Mouse (Mus musculus) kidney, adult 8-10 months (tissue): ENCODE data around the gene Sdsl.

ENCODE experiments used
- DNase-seq, 2 experiments: peaks; one replicate each; pipeline ENCODE4 v3.0.0; 2022

Gene Sdsl

DNA sequence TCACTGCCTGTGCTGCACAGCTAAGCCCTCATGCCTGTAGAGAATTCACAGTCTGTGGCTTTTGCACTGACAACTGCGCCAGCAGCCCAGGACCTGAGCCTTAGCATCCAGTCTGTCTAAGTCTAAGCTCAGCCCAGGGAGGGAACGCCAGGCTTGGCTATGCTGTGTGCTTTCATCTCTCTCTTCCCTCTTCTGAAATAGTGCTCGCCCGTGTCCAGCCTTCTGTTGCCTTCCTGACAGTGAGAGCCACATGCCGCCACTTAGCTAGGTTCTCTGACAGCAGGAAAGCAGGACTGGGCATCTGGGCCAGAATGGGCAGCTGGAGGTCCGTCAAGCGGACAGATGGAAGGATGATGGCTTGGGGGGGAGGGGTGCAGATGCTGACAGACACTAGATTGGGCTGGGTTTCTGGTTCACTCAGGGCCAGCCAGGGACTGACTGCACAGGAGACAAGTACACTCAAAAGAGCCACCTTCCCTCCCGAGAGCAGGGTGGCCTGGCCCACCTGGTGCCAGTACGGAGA lies 21.3 kb upstream of the Sdsl start:
- DNase-seq: no peak

GRCm38 (mm10) chr5:120493440-120493839 lies 20.8 kb upstream of the Sdsl start:
- DNase-seq: no peak

DNA sequence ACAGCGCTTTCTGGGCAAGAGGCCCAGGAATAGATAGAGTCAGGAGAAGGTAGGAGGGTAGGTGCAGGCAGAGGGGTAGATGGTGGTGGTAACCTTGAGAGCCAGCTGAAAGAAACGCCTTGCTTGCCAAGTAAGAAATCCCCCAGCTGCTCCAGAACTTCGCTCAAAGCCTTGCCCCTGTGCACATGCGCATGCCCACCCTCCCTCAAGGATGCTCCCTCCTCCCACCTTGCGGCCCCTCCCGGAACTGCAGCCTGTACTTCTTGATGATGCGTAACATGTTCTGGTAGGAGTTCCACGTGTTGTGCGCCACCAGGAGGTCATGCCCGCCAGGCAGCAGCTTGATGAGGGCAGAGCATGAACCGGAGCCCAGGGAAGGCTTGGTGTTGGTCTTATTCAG lies 19.8 kb upstream of the Sdsl start:
- peak in 1 of 2 experiments; percentile 54 for DNase-seq

DNA sequence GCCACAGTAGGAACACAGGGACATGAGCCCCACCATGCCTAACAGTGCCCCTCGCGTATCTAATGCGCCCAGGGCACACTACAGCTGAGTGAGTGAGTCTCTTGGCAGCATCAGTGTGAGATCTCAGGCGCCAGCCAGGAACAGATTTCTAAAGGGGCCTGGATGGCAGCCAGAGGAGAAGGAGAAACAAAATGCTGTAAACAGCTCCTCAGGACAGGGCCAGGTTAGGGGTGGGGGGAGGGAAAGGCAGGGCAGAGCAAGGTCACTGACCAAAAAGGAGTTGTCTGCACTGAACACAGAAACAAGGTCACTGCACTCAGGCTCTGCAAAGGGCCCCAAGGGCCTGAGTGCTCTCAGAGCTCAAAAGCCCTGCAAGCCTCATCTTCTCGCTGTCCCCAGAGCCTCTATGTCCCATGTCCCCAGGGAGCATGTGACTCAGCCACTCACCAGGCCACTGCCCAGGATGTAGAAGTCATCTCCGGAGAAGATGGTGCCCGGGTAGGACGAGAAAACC lies 18.1 kb upstream of the Sdsl start:
- peak; percentile 72 to 82 for DNase-seq

DNA sequence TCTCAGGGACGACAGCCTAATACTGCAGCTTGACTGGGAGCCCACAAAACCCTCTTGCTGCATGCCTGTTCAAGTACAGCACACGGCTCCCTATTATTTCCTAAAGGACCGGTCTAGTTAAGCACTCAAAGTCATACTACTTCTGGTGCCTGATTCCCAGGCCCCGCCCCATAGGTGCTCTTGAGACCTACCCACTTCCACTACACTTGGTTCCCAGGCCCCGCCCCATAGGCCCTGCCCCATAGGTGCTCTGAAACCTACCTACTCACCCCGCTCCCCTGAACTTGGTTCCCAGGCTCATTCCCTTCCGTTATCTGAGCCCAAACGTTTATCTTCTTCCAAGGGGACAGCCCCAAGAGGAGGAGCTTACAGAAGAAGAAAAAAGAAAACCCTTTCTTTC lies 15.2 kb upstream of the Sdsl start:
- no peak for DNase-seq

- no peak for DNase-seq
These were observed 10.8 kb upstream of the Sdsl start for GRCm38 (mm10) chr5:120483399-120483798.

DNA sequence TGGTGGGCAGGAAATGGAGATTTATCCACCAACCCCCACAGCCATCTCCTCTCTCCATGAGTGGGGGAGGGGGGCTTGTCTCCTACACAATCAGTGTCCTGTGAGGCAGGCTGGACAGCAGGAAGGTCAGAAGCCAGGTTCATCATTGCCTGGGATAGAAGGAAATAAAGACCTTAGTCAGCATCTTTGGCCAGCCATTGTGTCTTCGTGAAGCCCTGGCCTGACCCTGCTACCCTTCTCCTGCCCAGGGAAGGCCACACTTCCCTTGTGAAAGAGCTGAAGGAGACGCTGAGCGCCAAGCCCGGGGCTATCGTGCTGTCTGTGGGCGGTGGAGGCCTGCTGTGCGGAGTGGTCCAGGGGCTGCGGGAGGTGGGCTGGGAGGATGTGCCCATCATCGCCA lies 8.6 kb upstream of the Sdsl start:
- DNase-seq: no peak

DNA sequence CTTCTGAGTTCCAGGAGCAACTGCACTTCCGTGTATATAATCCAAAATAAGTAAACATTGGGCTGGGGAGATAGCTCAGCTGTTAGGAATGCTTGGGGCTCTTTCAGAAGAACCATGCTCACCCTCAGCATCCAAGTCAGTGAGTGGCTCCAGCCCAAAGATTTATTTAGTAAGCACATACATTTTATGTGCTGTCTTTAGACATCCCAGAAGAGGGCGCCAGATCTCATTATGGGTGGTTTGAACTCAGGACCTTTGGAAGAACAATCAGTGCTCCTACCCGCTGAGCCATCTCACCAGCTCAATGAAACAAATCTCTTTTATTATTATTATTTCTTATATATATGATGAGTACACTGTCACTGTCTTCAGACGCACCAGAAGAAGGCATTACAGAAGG lies 6.9 kb upstream of the Sdsl start:
- DNase-seq: no peak

DNA sequence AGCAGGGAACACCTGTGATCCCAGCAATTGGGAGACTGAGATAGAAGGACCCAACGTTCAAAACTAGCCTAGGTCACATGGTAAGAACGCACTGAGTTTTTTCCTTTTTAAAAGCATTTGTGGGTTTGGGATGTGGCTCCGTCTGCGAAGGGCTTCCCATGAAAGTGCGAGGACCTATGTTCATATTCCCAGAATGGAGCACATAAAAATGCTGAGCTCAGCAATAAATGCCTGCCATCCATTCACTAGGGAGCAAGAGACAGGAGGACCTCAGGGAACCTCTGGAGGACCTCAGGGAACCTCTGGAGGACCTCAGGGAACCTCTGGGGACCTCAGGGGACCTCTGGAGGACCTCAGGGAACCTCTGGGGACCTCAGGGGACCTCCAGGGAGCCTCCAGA lies 5.4 kb upstream of the Sdsl start:
- no peak for DNase-seq

- no peak for DNase-seq
These were observed 3.7 kb upstream of the Sdsl start, which contains the start of gene Sds for GRCm38 (mm10) chr5:120476296-120476695. Sds (plus strand) TSS chr5:120476526.

DNA sequence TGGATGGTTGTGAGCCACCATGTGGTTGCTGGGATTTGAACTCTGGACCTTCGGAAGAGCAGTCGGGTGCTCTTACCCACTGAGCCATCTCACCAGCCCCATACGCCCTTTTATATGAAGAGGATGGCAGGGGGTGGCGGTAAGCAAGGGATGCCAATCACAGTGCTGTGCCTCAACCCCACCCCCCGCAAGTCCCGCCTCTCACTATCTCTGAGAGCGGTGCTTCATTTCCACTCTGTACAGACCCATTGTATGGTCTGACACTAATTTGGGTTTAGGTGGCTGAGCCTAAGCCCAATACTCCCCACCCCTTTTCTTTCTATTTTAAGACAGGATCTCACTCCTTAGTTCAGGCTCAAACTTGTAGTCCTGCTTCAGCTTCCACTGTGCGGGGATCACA lies 3.3 kb upstream of the Sdsl start:
- DNase-seq: no peak

GRCm38 (mm10) chr5:120473361-120473760 lies 751 bp upstream of the Sdsl start:
- DNase-seq: no peak

DNA sequence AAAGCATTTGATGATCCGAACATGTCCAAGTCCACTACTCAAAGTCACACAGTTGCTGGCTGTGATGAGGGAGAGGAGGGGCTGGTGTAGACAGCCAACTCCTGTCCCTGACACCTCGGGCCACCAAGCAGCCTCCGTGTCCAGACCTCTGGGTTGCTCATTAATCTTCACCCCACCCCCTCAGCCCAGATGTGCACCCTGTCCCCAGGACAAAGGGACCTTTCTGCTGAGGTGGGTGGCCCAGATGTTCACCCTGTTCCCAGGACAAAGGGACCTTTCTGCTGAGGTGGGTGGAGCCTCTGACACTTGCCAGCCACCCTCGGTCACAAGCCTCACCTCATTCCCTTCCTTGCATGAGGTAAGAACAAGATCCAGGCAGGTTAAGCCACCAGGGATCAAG lies 1.1 kb downstream of the Sdsl start:
- DNase-seq: peak in 1 of 2 experiments; percentile 45

- no peak for DNase-seq
These were observed 3.8 kb downstream of the Sdsl start for GRCm38 (mm10) chr5:120468830-120469229.

DNA sequence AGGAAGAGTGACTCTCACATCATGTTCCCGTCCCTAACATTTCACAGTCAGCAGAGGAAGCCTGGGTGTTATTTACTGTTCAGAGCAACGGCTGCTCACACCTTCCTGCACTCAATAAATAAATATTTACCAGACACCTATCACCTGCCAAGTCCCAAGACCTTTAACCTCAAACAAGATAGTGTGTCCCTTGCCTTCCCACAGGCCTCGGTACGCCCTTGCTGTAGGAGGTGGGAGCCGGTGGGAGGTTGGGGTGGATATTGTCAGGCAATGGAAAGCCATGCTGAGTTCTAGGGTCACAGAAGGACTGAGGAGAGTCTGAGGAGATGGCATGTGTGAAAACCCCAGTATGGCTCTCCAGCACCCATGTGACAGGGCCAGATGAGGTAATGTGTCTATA lies 4.3 kb downstream of the Sdsl start:
- no peak for DNase-seq

- DNase-seq: peak; percentile 65 to 71
These were observed 5.6 kb downstream of the Sdsl start for GRCm38 (mm10) chr5:120467026-120467425.

DNA sequence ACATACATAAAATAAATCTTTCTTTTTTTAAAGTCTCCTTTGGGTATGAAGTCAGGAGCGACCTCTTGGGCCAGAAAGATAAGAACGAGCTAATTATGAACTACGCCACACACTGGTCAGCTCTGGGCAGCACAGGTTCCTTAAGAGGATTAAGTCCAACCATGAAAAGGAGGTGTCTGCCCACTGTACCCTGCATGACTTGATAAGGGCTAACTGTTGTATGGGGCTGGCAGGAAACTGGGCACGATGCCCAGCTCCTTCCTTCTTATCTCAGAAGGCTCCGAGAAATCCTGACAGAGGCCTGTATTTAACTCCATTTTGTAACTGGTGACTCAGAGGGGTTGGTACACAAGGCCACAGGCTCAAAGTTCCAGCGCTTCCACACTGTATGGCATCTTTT lies 6.8 kb downstream of the Sdsl start:
- DNase-seq: no peak

GRCm38 (mm10) chr5:120465062-120465461 lies 7.5 kb downstream of the Sdsl start:
- peak in 1 of 2 experiments; percentile 56 for DNase-seq

DNA sequence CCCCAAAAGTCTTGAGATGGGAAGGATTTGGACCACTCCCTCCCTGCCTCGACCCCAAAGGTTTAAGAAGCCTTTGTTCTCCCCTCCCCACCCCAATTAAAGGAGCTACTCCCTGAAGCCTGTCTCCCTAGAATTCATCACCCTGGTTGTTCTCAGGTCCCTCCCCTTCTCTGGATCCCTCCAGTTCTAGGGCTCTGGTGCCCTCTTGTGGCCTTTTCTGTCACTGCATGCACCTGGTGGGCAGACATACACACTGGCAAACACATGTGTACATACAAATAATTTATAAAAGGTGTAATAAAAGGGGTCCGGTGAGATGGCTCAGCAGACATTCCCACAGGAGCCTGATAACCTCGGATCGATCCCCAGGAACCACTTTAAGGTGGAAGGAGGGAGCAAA lies 8.3 kb downstream of the Sdsl start:
- no peak for DNase-seq

- DNase-seq: no peak
These were observed 10.7 kb downstream of the Sdsl start for GRCm38 (mm10) chr5:120461902-120462301.

DNA sequence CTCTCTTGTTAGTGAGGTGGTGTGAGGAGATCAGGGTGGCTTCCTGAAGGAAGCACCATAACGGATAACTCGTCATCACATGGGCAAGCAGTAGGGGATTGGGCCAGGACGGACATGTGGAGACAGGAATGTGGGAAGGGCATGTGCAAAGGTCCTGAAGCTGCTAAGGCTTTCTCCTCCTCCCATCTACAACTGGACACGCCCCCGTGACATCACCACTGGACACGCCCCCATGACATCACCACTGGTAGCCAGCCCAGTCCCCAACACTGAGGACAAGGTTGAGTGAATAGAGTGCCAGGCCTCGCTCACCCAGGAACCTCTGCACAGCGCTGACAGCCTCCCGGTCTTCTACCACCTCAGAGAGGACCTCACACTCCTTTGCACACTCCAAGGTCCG lies 13.5 kb downstream of the Sdsl start:
- no peak for DNase-seq

DNA sequence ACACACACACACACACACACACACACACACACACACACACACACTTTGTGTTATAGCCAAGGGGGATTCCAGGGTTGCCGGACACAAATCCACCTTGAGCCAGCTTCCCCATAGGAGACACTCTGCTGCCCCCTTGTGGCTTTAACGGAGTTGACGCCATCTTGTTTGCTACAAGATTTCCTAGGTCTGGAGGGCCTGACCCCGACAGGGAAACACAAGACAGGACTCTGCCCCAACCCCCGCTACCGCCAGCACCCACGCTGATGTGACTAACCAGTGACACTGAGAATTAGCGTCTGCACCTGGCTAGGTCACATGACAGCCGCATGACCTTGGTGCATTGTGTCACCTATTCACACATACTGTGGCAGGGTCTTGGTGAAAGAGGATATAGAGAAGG lies 15.0 kb downstream of the Sdsl start:
- peak; percentile 37 to 67 for DNase-seq

GRCm38 (mm10) chr5:120456841-120457554 lies 15.6 kb downstream of the Sdsl start:
- DNase-seq: no peak

GRCm38 (mm10) chr5:120456253-120456652 lies 16.4 kb downstream of the Sdsl start:
- DNase-seq: no peak
